Mouse (Mus musculus) myocyte (in vitro differentiated cells): ENCODE measurements around the gene Nudt22. TPM values are rescaled to one million over a fixed set of nuclear protein-coding genes. Genes with fewer than 3 reads are reported as not detected.
A peak's percentile ranks its signal among the peaks of the same experiment; 100 is the strongest.

Experiments
- H3K27me3 ChIP-seq: one replicate; pipeline ENCODE4 v1.6.1; 2011; ENCODE audit not compliant: control insufficient read depth, insufficient read depth, insufficient read length
- H3K36me3 ChIP-seq: one replicate; pipeline ENCODE4 v1.6.1; 2011; ENCODE audit not compliant: control insufficient read depth, insufficient read depth
- H3K4me2 ChIP-seq: one replicate; pipeline ENCODE4 v1.6.1; 2011; ENCODE audit warnings: low read depth, control low read depth
- H3K4me3 ChIP-seq: one replicate; pipeline ENCODE4 v1.5.1; 2011; ENCODE audit warnings: mild to moderate bottlenecking, control low read depth, moderate library complexity
- H3K79me2 ChIP-seq: one replicate; pipeline ENCODE4 v1.6.1; 2011; ENCODE audit not compliant: control insufficient read depth, insufficient read depth
- H3ac ChIP-seq: one replicate; pipeline ENCODE4 v1.6.1; 2011; ENCODE audit not compliant: control insufficient read depth, insufficient read length
- CEBPB ChIP-seq: IDR thresholded peaks from 2 replicates; pipeline ENCODE4 v1.6.1; 2011; ENCODE audit warnings: mild to moderate bottlenecking, moderate library complexity; ENCODE audit not compliant: poor library complexity, insufficient read depth, severe bottlenecking
- E2F4 ChIP-seq: IDR thresholded peaks from one replicate; pipeline ENCODE4 v1.6.1; 2011; ENCODE audit warnings: mild to moderate bottlenecking, control low read depth, moderate library complexity; ENCODE audit not compliant: insufficient read depth
- MAX ChIP-seq: IDR thresholded peaks from one replicate; pipeline ENCODE4 v1.6.1; 2011; ENCODE audit warnings: low read depth, mild to moderate bottlenecking, control low read depth
- MYOD1 ChIP-seq, 3 experiments: IDR thresholded peaks; one replicate each; pipeline ENCODE4 v1.6.1; 2011; ENCODE audit warnings: control low read depth in 2 of 3, low read depth in 2 of 3, mild to moderate bottlenecking in 2 of 3, moderate library complexity in 1 of 3; ENCODE audit not compliant: insufficient read length in 2 of 3, control insufficient read depth in 1 of 3
- MYOG ChIP-seq, 3 experiments: IDR thresholded peaks; one replicate each; pipeline ENCODE4 v1.6.1; 2011; ENCODE audit warnings: control low read depth in 2 of 3, low read depth in 2 of 3, mild to moderate bottlenecking in 2 of 3; ENCODE audit not compliant: insufficient read length in 2 of 3, control insufficient read depth in 1 of 3, insufficient read depth in 1 of 3
- POLR2A ChIP-seq: IDR thresholded peaks from one replicate; pipeline ENCODE4 v1.6.1; 2011; ENCODE audit warnings: low read depth, mild to moderate bottlenecking, control low read depth, moderate library complexity; ENCODE audit not compliant: insufficient read length
- POLR2AphosphoS2 ChIP-seq: IDR thresholded peaks from one replicate; pipeline ENCODE4 v1.6.1; 2011; ENCODE audit warnings: low read depth, control low read depth; ENCODE audit not compliant: insufficient read length
- REST ChIP-seq: IDR thresholded peaks from one replicate; pipeline ENCODE4 v1.6.1; 2011; ENCODE audit warnings: mild to moderate bottlenecking, control low read depth, moderate library complexity; ENCODE audit not compliant: insufficient read depth, insufficient read length
- SRF ChIP-seq: IDR thresholded peaks from one replicate; pipeline ENCODE4 v1.6.1; 2011; ENCODE audit warnings: low read depth; ENCODE audit not compliant: control insufficient read depth, insufficient read length
- TCF12 ChIP-seq: IDR thresholded peaks from one replicate; pipeline ENCODE4 v1.6.1; 2011; ENCODE audit warnings: mild to moderate bottlenecking, control low read depth; ENCODE audit not compliant: poor library complexity, insufficient read depth, severe bottlenecking
- TCF3 ChIP-seq: IDR thresholded peaks from one replicate; pipeline ENCODE4 v1.6.1; 2011; ENCODE audit warnings: low read depth, control low read depth; ENCODE audit not compliant: insufficient read length
- USF1 ChIP-seq: IDR thresholded peaks from one replicate; pipeline ENCODE4 v1.6.1; 2011; ENCODE audit warnings: low read depth, mild to moderate bottlenecking, control low read depth, moderate library complexity
- polyA plus RNA-seq: library from polyadenylated mRNA; unstranded; fragments of >200 nt; fragmentation: generic; extraction: Trizol; gene quantifications from one replicate; pipeline ENCODE4 v1.2.1, GENCODE M21; 2012; ENCODE audit warnings: missing spikeins

Gene Nudt22
- polyA plus RNA-seq, 1 experiment = 27.0 TPM

- no peak overlapping the region for H3ac ChIP-seq
- H3K36me3 ChIP-seq = peaks cover 2% of the 10 kb centered on the region
- H3K4me3 ChIP-seq = no peak overlapping the region
- H3K79me2 ChIP-seq = peaks cover 35% of the 10 kb centered on the region
- H3K27me3 ChIP-seq = no peaks in the 10 kb centered on the region
- no peak overlapping the region for H3K4me2 ChIP-seq
- TF ChIP-seq MYOG (IDR thresholded peaks at IDR 0.05; ENCODE audit: control insufficient read depth in 1 of 3, insufficient read depth in 1 of 3, insufficient read length in 2 of 3, low read depth in 2 of 3) (no peak), MAX (no peak), TCF3 (no peak), MYOD1 (IDR thresholded peaks at IDR 0.05; ENCODE audit: control insufficient read depth in 1 of 3, insufficient read length in 2 of 3, low read depth in 2 of 3) (no peak), E2F4 (no peak), USF1 (no peak), POLR2A (no peak), REST (no peak), TCF12 (no peak), SRF (no peak), POLR2AphosphoS2 (no peak)
Observed at GRCm38 (mm10) chr19:6972247-6972917, 23.5 kb downstream of the Nudt22 start.

GRCm38 (mm10) chr19:6971644-6972043 lies 24.3 kb downstream of the Nudt22 start:
- H3ac ChIP-seq = no peak overlapping the region
- no peak overlapping the region for H3K4me3 ChIP-seq
- TF ChIP-seq MYOD1 (IDR thresholded peaks at IDR 0.05; ENCODE audit: control insufficient read depth in 1 of 3, insufficient read length in 2 of 3, low read depth in 2 of 3) (no peak), TCF3 (no peak), CEBPB (no peak), MYOG (IDR thresholded peaks at IDR 0.05; ENCODE audit: control insufficient read depth in 1 of 3, insufficient read depth in 1 of 3, insufficient read length in 2 of 3, low read depth in 2 of 3) (no peak), POLR2A (no peak), MAX (no peak)
- H3K79me2 ChIP-seq = peaks cover 27% of the 10 kb centered on the region
- H3K27me3 ChIP-seq = no peaks in the 10 kb centered on the region
- H3K36me3 ChIP-seq = no peaks in the 10 kb centered on the region
- H3K4me2 ChIP-seq = peak overlapping the region; percentile 25

- no peaks in the 10 kb centered on the region for H3K36me3 ChIP-seq
- no peak overlapping the region for H3K4me3 ChIP-seq
- H3ac ChIP-seq = no peak overlapping the region
- TF ChIP-seq SRF (no peak), CEBPB (no peak), POLR2A (no peak), USF1 (no peak), MYOD1 (IDR thresholded peaks at IDR 0.05; ENCODE audit: control insufficient read depth in 1 of 3, insufficient read length in 2 of 3, low read depth in 2 of 3) (no peak), POLR2AphosphoS2 (no peak), REST (no peak), TCF12 (no peak), MAX (no peak), E2F4 (no peak), MYOG (IDR thresholded peaks at IDR 0.05; ENCODE audit: control insufficient read depth in 1 of 3, insufficient read depth in 1 of 3, insufficient read length in 2 of 3, low read depth in 2 of 3) (no peak), TCF3 (no peak)
- H3K4me2 ChIP-seq = peak overlapping the region; percentile 12
- peaks cover 18% of the 10 kb centered on the region for H3K79me2 ChIP-seq
- no peaks in the 10 kb centered on the region for H3K27me3 ChIP-seq
Observed at GRCm38 (mm10) chr19:6970460-6971085, 25.3 kb downstream of the Nudt22 start.

DNA sequence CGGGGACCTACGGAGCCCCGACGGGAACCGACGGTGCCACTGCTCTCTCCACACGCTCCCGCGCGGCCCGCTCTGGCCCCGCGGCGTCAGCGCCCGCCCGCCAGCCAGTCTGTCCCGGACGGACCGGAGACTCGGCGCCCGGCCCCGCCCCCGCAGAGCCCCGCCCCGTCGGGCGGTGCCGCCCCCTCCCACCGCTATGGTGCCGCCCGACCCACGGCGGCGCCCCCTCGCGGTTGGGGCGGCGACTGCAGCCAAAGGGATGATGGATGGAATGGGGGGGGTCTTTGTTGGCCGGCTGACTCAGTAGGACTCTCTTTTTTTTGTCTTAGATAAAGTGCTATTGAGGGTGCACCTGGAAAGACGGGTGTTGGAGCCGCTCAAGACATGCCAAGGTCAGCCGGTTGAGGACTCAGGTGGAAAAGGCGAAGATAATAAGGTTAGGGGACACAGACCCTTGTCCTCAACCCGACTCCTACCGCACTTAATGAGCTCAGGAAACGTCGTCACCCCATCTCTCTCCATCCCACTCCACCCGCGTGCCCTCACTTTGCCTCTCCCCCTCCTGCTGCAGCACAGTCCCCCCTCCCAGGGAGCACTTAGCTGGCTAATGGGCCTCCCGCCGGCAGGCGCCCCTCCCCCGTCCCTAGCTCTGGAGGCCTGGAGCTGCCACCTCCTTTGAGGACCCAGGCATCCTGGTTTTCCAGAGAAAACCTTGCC lies 26.1 kb downstream of the Nudt22 start:
- H3K4me2 ChIP-seq = peak overlapping the region; percentile 90
- peak overlapping the region; percentile 60 for H3ac ChIP-seq
- H3K36me3 ChIP-seq = no peaks in the 10 kb centered on the region
- H3K27me3 ChIP-seq = no peaks in the 10 kb centered on the region
- H3K79me2 ChIP-seq = peaks cover 16% of the 10 kb centered on the region
- peak overlapping the region; percentile 61 for H3K4me3 ChIP-seq
- no peak for TF ChIP-seq MAX
- TF ChIP-seq MYOG (IDR thresholded peaks at IDR 0.05; ENCODE audit: control insufficient read depth in 1 of 3, insufficient read depth in 1 of 3, insufficient read length in 2 of 3, low read depth in 2 of 3) = no peak
- no peak for TF ChIP-seq TCF12
- no peak for TF ChIP-seq SRF
- no peak for TF ChIP-seq CEBPB
- no peak for TF ChIP-seq REST
- peak; percentile 83 for TF ChIP-seq POLR2AphosphoS2
- peak; percentile 93 for TF ChIP-seq POLR2A
